ENCODE assay signal across 8 mouse cellular contexts in genomic region chr11:97664339-97664665, GRCm38 (mm10). TPM values are rescaled to one million over a fixed set of nuclear protein-coding genes. Genes with fewer than 3 reads are reported as not detected.
DNase-seq lines count a peak whose midpoint lies in the region; ATAC-seq and TF ChIP-seq lines count a peak whose summit lies in the region.

No protein-coding gene starts in this region.

- intact Hi-C loops in left cerebral cortex, postnatal 10 days (cut with DNase I): loop anchor here (5.0 kb wide), 1 partner anchor 33 kb away; no protein-coding TSS in a partner anchor

- H3K27ac ChIP-seq in heart, embryonic 14.5 days (replicated peaks in 1 of 2; ENCODE audit: control insufficient read depth in 1 of 2, insufficient read depth in 1 of 2, low read depth in 2 of 2, low read length in 2 of 2): peak overlapping the region; percentile 53 to 92
- H3K27ac ChIP-seq in ES-Bruce4 (ENCODE audit: insufficient read depth, low read length): peak overlapping the region; percentile 80
- H3K27ac ChIP-seq in forebrain, embryonic 14.5 days (ENCODE audit: low read depth, low read length): peak overlapping the region; percentile 82; the same call in 1 of the 2 replicates
- no peak overlapping the region for H3K27ac ChIP-seq in liver, postnatal 0 days (ENCODE audit: low read depth)

- H3K4me1 ChIP-seq in heart, embryonic 14.5 days (ENCODE audit: control insufficient read depth in 2 of 2, insufficient read depth in 2 of 2, low read length in 2 of 2): peaks cover 40 to 46% of the 10 kb centered on the region in 2 experiments
- no peaks in the 10 kb centered on the region for H3K4me1 ChIP-seq in ES-Bruce4 (ENCODE audit: control insufficient read depth, insufficient read depth, low read length)
- H3K4me1 ChIP-seq in forebrain, embryonic 14.5 days (ENCODE audit: control insufficient read depth, insufficient read depth, low read length): peaks cover 33% of the 10 kb centered on the region
- H3K4me1 ChIP-seq in liver, postnatal 0 days (ENCODE audit: insufficient read depth): peaks cover 22% of the 10 kb centered on the region

- ATAC-seq in heart, embryonic 14.5 days (ENCODE audit: insufficient number of reproducible peaks, insufficient read depth, low FRiP score, low read depth): no peak
- no peak for ATAC-seq in forebrain, embryonic 14.5 days
- no peak for ATAC-seq in liver, postnatal 0 days

- H3K4me2 ChIP-seq in heart, embryonic 14.5 days (ENCODE audit: low read length): peak overlapping the region; percentile 86
- peak overlapping the region; percentile 79 for H3K4me2 ChIP-seq in forebrain, embryonic 14.5 days (ENCODE audit: low read length)
- peak overlapping the region; percentile 84 for H3K4me2 ChIP-seq in liver, postnatal 0 days (ENCODE audit: low read depth, low read length)

- TF ChIP-seq POLR2A in ES-Bruce4 (IDR thresholded peaks at IDR 0.05; ENCODE audit: insufficient read depth, low read length): no peak

- peak overlapping the region; percentile 95 for H3K9ac ChIP-seq in heart, embryonic 14.5 days (ENCODE audit: low read length)
- peak overlapping the region; percentile 99 for H3K9ac ChIP-seq in ES-Bruce4 (ENCODE audit: low read depth, poor library complexity, severe bottlenecking)
- H3K9ac ChIP-seq in forebrain, embryonic 14.5 days (ENCODE audit: low read length): peak overlapping the region; percentile 89
- H3K9ac ChIP-seq in liver, postnatal 0 days (replicated peaks): peak overlapping the region; percentile 71; the same call in 1 of the 2 replicates

- no peak for DNase-seq in heart, adult 8-10 months (ENCODE audit: low spot score)
- no peak for DNase-seq in forebrain, embryonic 14.5 days (ENCODE audit: low spot score)
- no peak for DNase-seq in liver, postnatal 0 days
- DNase-seq in left cerebral cortex, postnatal 10 days (ENCODE audit: extremely low spot score in 1 of 2, low spot score in 2 of 2): no peak
- no peak for DNase-seq in gastrocnemius, adult 18-20 months (ENCODE audit: low spot score)
- DNase-seq in urinary bladder, adult 18-20 months (ENCODE audit: low spot score in 2 of 2): no peak

- H3K9me3 ChIP-seq in heart, embryonic 14.5 days (ENCODE audit: control insufficient read depth, low read length): no peaks in the 10 kb centered on the region
- no peaks in the 10 kb centered on the region for H3K9me3 ChIP-seq in ES-Bruce4 (replicated peaks; ENCODE audit: control insufficient read depth, insufficient read depth, low read length, poor library complexity, severe bottlenecking)
- no peaks in the 10 kb centered on the region for H3K9me3 ChIP-seq in forebrain, embryonic 14.5 days (replicated peaks; ENCODE audit: control insufficient read depth, low read length)
- no peaks in the 10 kb centered on the region for H3K9me3 ChIP-seq in liver, postnatal 0 days (ENCODE audit: low read length)

- no peak for TF ChIP-seq EP300 in ES-Bruce4 (IDR thresholded peaks at IDR 0.05; ENCODE audit: insufficient read depth, low read depth, low read length)
- no peak for TF ChIP-seq EP300 in liver, postnatal 0 days (IDR thresholded peaks at IDR 0.05; ENCODE audit: low read depth)

- peaks cover 40% of the 10 kb centered on the region for H3K36me3 ChIP-seq in heart, embryonic 14.5 days (ENCODE audit: control insufficient read depth, insufficient read depth, low read length)
- peaks cover 13% of the 10 kb centered on the region for H3K36me3 ChIP-seq in ES-Bruce4 (ENCODE audit: control insufficient read depth, insufficient read depth, low read length, poor library complexity, severe bottlenecking)
- H3K36me3 ChIP-seq in forebrain, embryonic 14.5 days (ENCODE audit: control insufficient read depth, insufficient read depth, low read length): peaks cover 27% of the 10 kb centered on the region
- H3K36me3 ChIP-seq in liver, postnatal 0 days (replicated peaks; ENCODE audit: insufficient read depth, low read length): peaks cover 3% of the 10 kb centered on the region

- H3K27me3 ChIP-seq in heart, embryonic 14.5 days (ENCODE audit: control insufficient read depth, insufficient read depth, low read length): no peaks in the 10 kb centered on the region
- H3K27me3 ChIP-seq in ES-Bruce4 (ENCODE audit: control insufficient read depth, insufficient read depth, low read length, poor library complexity, severe bottlenecking): no peaks in the 10 kb centered on the region
- H3K27me3 ChIP-seq in forebrain, embryonic 14.5 days (replicated peaks; ENCODE audit: control insufficient read depth, insufficient read depth, low read length): peaks cover 17% of the 10 kb centered on the region
- peaks cover 36% of the 10 kb centered on the region for H3K27me3 ChIP-seq in liver, postnatal 0 days (ENCODE audit: insufficient read depth, low read length)

- TF ChIP-seq CTCF in ES-Bruce4 (IDR thresholded peaks at IDR 0.05; ENCODE audit: low read depth, low read length): no peak
- TF ChIP-seq CTCF in liver, postnatal 0 days (IDR thresholded peaks at IDR 0.05; ENCODE audit: low read depth): no peak

- H3K4me3 ChIP-seq in heart, embryonic 14.5 days (ENCODE audit: control insufficient read depth in 1 of 2, insufficient read depth in 1 of 2, low read depth in 1 of 2, low read length in 2 of 2): peak overlapping the region; percentile 73 to 90
- H3K4me3 ChIP-seq in ES-Bruce4 (ENCODE audit: low read depth, low read length): peak overlapping the region; percentile 84
- H3K4me3 ChIP-seq in forebrain, embryonic 14.5 days (ENCODE audit: low read depth, low read length): peak overlapping the region; percentile 69
- peak overlapping the region; percentile 69 for H3K4me3 ChIP-seq in liver, postnatal 0 days (ENCODE audit: low read depth, low read length)

- under 1% methylated on average over 6 of the region's 8 CpGs for WGBS in heart, embryonic 14.5 days
- WGBS in forebrain, embryonic 14.5 days: 1% methylated on average over 6 of the region's 8 CpGs
- WGBS in liver, postnatal 0 days (ENCODE audit: insufficient replicate concordance): 2% methylated on average over 6 of the region's 8 CpGs

RNA-seq across cellular contexts. Expression of gene Mllt6, which starts 1.1 kb away (rescaled TPM):
- 3.2 and 3.3 TPM in 2 replicates for polyA plus RNA-seq in heart, embryonic 14.5 days (2014; fragmentation: Nextera tagmentation; extraction: Ambion mirVana)
- 10 to 100 TPM; 68.8 to 84.0 (median 69.8) TPM for total RNA-seq in heart, adult 8-10 months (2022)
- polyA plus RNA-seq in ES-Bruce4 (2011; ENCODE audit: insufficient read depth, insufficient read length, low read depth, missing spikeins): 23.7 and 25.2 TPM in 2 replicates
- polyA plus RNA-seq in forebrain, embryonic 14.5 days (2014; fragmentation: Nextera tagmentation; extraction: Ambion mirVana): 5.0 and 5.9 TPM in 2 replicates
- 0.32 and 0.38 TPM in 2 replicates for polyA plus RNA-seq in liver, postnatal 0 days (2015; fragmentation: Nextera tagmentation; extraction: Ambion mirVana)
- 10 to 100 TPM; 66.9 to 71.6 TPM for total RNA-seq in left cerebral cortex, postnatal 10 days (2021)
- 10 to 100 TPM; 44.1 to 51.0 TPM for total RNA-seq in gastrocnemius, adult 18-20 months (2021)

RNA-seq across cellular contexts. Expression of gene Cisd3, which starts 21.3 kb away (rescaled TPM):
- polyA plus RNA-seq in heart, embryonic 14.5 days (2014; fragmentation: Nextera tagmentation; extraction: Ambion mirVana): 52.6 and 63.2 TPM in 2 replicates
- total RNA-seq in heart, adult 8-10 months (2022): 100 to 1,000 TPM; 133 to 158 (median 141) TPM
- 62.3 and 77.2 TPM in 2 replicates for polyA plus RNA-seq in ES-Bruce4 (2011; ENCODE audit: insufficient read depth, insufficient read length, low read depth, missing spikeins)
- polyA plus RNA-seq in forebrain, embryonic 14.5 days (2014; fragmentation: Nextera tagmentation; extraction: Ambion mirVana): 17.3 and 19.5 TPM in 2 replicates
- 54.6 and 63.7 TPM in 2 replicates for polyA plus RNA-seq in liver, postnatal 0 days (2015; fragmentation: Nextera tagmentation; extraction: Ambion mirVana)
- 10 to 100 TPM; 34.6 to 37.8 TPM for total RNA-seq in left cerebral cortex, postnatal 10 days (2021)
- total RNA-seq in gastrocnemius, adult 18-20 months (2021): 100 to 1,000 TPM in 1 of 2 experiments, 10 to 100 TPM in 1; 96.7 to 102 TPM

RNA-seq across cellular contexts. Expression of gene Epop, which starts 34.8 kb away (rescaled TPM):
- 0.77 and 1.00 TPM in 2 replicates for polyA plus RNA-seq in heart, embryonic 14.5 days (2014; fragmentation: Nextera tagmentation; extraction: Ambion mirVana)
- total RNA-seq in heart, adult 8-10 months (2022): 1 to 10 TPM in 3 of 4 experiments, under 1 TPM in 1; 0.92 to 1.7 (median 1.2) TPM
- 39.3 and 44.1 TPM in 2 replicates for polyA plus RNA-seq in ES-Bruce4 (2011; ENCODE audit: insufficient read depth, insufficient read length, low read depth, missing spikeins)
- 2.5 and 3.3 TPM in 2 replicates for polyA plus RNA-seq in forebrain, embryonic 14.5 days (2014; fragmentation: Nextera tagmentation; extraction: Ambion mirVana)
- 1.1 and 1.6 TPM in 2 replicates for polyA plus RNA-seq in liver, postnatal 0 days (2015; fragmentation: Nextera tagmentation; extraction: Ambion mirVana)
- 10 to 100 TPM; 15.0 to 18.4 TPM for total RNA-seq in left cerebral cortex, postnatal 10 days (2021)
- under 1 TPM; 0.75 to 1.00 TPM for total RNA-seq in gastrocnemius, adult 18-20 months (2021)

RNA-seq across cellular contexts. Expression of gene Pcgf2, which starts 36.0 kb away (rescaled TPM):
- polyA plus RNA-seq in heart, embryonic 14.5 days (2014; fragmentation: Nextera tagmentation; extraction: Ambion mirVana): 12.5 and 14.5 TPM in 2 replicates
- 1 to 10 TPM; 4.6 to 6.3 (median 5.3) TPM for total RNA-seq in heart, adult 8-10 months (2022)
- 74.6 and 84.0 TPM in 2 replicates for polyA plus RNA-seq in ES-Bruce4 (2011; ENCODE audit: insufficient read depth, insufficient read length, low read depth, missing spikeins)
- 17.6 and 21.9 TPM in 2 replicates for polyA plus RNA-seq in forebrain, embryonic 14.5 days (2014; fragmentation: Nextera tagmentation; extraction: Ambion mirVana)
- polyA plus RNA-seq in liver, postnatal 0 days (2015; fragmentation: Nextera tagmentation; extraction: Ambion mirVana): 1.9 TPM in 2 replicates
- 10 to 100 TPM; 48.3 to 51.6 TPM for total RNA-seq in left cerebral cortex, postnatal 10 days (2021)
- 1 to 10 TPM in 1 of 2 experiments, under 1 TPM in 1; 0.96 to 2.3 TPM for total RNA-seq in gastrocnemius, adult 18-20 months (2021)

RNA-seq across cellular contexts. Expression of gene Psmb3, which starts 38.9 kb away (rescaled TPM):
- 430 and 441 TPM in 2 replicates for polyA plus RNA-seq in heart, embryonic 14.5 days (2014; fragmentation: Nextera tagmentation; extraction: Ambion mirVana)
- total RNA-seq in heart, adult 8-10 months (2022): 100 to 1,000 TPM; 145 to 154 (median 150) TPM
- 296 and 332 TPM in 2 replicates for polyA plus RNA-seq in ES-Bruce4 (2011; ENCODE audit: insufficient read depth, insufficient read length, low read depth, missing spikeins)
- polyA plus RNA-seq in forebrain, embryonic 14.5 days (2014; fragmentation: Nextera tagmentation; extraction: Ambion mirVana): 530 and 674 TPM in 2 replicates
- polyA plus RNA-seq in liver, postnatal 0 days (2015; fragmentation: Nextera tagmentation; extraction: Ambion mirVana): 244 and 267 TPM in 2 replicates
- total RNA-seq in left cerebral cortex, postnatal 10 days (2021): 100 to 1,000 TPM; 153 to 159 TPM
- total RNA-seq in gastrocnemius, adult 18-20 months (2021): 100 to 1,000 TPM; 150 to 167 TPM
